Mouse (Mus musculus) heart, adult 11 months (tissue): ENCODE results near the gene Spata3.

ENCODE experiments used
- DNase-seq: peaks from one replicate; pipeline ENCODE4 v3.0.0; 2022

The Spata3 gene

GRCm38 (mm10) chr1:86038191-86038951, 21.8 kb downstream of the Spata3 start:
- peak; percentile 95 for DNase-seq

DNA sequence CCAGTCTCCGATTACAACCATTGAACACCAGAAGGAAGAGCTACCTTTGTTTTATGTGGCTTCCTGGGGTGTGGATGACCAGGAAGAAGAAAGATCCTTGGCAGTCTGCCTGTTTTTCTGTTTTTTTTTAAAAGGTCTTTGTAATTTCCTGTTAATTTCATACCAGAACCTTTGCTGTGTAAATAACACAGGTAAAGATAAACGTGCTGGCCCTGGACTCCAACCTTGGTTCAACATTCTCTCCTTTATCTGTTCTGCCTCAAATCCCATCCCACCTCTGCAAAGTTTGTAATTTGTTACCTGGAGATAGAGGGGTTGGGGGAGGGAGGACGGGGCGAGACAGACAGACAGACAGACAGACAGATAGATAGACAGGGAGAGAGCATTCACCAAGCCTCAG, 23.5 kb downstream of the Spata3 start:
- DNase-seq: no peak

DNA sequence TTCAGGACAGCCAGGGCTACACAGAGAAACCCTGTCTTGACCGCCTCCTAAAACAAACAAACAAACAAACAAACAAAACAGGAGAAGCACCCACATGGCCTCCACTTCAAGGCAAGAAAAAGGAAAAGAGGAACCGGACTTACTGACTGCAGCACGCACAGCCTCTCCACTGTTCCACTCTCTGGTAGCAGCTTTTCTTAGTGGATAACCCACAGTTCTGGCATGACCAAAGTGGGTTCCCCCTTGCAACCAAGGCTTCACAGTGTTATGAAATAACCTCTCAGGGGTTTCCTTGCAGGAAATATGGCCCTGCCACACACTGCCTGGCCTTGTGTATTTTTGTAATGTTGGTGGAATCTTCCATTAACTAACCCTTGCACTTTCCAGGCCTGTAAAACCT, 24.2 kb downstream of the Spata3 start:
- DNase-seq: no peak

DNA sequence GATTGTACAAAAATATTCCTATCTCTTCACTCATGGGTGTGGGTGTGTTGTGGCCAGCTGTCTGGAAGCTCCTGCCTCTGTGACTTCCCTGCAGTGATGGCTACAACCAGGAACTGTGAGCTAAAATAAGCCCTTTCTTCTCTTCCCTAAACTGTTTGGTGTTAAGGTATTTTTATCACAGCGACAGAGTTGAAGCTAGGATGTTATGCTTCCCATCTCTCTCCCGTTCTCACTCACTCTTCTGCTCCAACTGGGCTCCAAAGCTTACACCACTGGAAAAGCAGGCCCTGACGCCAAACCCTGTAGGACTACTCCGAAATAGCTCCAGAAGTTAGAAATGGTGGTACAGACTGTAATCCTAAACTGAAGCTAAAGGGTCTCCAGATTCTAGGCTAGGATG, 28.4 kb downstream of the Spata3 start:
- peak; percentile 13 for DNase-seq

DNA sequence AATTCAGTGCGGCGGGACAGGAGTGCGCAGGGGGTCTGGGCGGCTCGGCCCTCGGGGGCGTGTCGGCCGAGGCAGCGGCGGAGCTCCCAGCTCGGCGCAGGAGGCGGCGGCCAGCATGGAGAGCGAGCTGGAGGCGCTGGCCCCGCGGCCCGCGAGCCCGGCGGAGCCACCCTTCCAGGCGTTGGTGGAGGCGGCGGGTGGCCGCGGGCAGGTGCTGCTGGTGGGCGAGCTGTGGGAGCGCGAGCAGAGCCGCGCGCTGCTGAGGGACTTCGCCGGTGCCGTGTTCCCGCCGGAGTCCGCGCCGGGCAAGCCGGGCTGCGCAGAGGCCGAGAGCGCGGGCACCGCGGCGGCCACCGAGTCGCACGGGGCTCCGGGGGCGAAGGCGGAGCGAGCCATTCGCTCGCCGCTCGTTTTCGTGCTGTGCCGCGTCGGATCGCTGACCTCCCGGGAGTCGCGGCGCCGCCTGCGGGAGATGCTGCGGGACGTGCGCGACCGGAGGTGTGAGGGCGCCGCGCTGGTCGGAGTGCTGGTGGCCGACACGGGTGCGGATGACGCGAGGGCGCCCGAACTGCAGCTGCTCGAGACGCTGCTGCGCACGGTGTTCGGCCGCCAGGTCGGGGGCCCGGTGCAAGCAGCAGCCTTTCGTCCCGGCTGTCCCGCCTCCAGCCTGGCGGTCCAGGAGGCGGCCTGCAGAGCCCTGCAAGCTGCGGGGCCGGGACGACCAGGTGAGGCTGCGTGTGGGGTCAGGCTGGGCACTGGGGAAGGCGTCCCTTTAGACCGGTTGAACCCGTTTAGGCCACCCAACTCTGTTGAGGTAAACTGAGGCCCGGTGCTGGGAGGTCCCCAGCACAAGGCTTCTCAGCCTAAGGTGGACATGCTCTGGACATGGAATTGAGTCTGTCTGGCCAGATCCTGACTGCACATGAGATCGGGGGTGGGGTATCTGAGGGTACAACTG, 29.5 kb downstream of the Spata3 start, which contains the start of gene 2810459M11Rik:
Gene 2810459M11Rik (plus strand): TSS at position 16 of the 958 bp plus-strand sequence.
- peak; percentile 85 for DNase-seq

DNA sequence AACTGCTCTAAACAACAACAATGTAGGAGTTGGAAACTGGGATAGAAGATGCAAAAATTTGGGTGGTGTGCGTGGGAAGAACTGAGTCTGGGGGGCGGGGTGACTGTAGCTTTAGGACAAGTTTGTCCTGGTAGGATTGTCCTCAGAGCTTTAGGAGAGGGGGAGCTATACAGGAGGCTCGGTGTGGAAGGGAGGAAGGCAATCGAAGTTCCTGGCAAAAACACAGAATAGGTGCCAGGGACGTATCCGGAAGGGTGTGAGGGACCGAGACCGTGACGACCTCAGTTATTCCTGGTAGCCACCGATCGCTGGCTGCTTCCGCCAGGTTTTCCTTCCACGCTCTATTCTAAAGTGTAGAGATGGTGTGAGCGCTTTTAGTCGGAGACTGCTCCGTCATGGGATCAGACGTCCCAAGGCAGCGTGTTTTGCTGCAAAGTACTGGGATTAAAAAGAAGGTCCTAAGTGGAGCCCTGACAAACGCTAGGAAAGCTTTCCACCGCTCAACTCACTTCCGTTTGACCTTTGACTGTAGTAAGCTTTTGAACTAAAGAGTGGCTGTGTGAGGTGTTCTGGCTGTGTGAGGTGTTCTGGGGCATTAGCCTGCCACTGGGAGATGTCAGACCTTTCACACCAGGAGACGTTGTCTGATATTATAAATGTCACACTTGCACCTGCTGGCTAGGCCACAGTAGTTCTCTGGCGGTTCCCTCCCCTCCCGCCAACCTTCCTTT, 30.4 kb downstream of the Spata3 start:
- DNase-seq: no peak

DNA sequence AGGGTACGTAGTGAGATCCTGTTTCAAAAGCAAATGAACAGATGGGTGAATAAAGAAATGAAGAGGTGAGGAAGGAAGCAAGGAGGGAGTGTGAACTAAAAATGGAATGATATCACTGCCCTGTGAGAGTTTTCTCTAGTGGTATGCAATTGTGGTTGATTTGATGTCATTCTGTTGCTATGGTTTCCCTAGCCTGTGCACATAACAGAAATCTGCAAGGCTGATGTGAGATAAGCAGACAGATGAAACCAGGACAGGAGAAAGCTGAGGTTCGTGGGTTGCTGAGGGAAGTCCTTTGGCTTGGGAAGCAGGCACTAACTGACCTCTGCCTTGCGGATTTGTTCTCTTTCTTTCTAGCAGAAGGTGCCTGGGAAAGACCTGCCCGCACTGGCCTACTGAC, 31.6 kb downstream of the Spata3 start:
- DNase-seq: no peak

- no peak for DNase-seq
Observed at GRCm38 (mm10) chr1:86048744-86049143, 32.1 kb downstream of the Spata3 start.

DNA sequence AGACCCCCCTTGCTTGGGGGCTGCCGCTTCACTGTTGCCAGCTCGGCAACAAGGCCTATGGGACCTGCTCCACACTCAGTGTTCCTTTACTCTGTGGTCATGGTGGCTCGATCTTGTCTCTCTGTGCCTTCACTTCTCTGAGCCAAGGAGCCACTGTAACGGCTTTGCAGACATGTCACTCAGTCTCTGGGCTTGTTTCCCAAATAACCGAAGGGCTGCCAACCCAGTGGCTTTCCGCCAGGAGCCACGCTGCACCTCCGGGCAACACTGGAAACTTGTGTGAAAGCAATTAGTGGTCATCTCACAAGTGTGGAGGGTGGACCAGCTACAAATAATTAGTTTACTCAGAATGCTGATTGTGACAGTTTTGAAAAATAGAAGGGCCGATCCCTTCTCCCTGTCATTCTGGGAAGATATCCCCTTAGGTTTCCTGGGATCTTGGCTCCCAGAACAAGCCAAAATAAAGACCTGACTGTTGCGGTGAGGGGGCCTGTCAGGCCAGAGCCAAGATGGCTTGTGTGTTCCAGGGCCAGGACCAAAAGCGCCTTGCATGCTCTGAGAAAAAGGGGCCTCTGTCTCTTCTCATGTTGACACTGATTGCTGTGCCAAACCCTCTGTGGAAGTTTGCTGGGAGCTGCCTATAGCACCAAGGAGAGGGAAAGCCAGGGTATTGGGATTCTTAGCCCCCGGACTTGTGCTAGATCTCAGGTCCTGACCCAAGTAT, 36.7 kb downstream of the Spata3 start:
- peak; percentile 94 for DNase-seq

DNA sequence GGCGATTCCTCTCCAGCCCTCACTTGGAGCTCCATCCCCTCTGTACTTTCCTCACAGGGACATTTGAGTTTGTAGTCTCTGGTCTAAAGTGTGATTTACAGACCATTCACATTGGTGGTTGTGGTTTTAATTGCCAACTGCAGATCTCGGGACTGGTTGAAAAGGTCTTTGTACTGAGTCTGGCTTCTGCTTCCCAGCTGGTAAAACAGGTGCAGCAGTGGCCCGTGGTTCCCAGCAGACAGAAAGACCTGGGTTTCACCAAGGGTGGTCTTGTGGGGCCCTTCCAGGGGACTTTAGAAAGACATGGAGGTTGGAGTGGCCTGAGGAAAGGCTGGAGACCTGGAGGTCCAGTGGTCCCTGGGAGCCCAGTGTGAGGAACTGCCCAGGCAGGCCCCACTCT, 38.3 kb downstream of the Spata3 start:
- DNase-seq: no peak

DNA sequence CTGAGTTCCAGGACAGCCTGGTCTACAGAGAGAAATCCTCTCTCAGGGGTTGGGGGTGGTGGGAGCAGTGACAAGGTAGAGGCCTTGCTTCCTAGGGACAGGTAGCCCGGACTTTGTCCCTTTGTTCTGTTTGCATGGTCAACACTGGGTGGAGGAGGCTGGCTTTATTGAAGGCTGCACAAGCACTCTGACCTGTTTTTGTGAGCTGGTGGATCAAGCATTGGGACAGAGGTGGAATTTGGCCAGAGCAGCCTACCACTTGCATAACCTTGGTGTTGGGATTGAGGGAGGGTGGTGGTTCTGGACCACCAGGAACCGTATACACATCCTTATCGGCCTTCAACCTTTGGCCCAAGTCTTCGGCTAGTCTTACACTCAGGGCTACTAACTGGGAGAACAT, 39.7 kb downstream of the Spata3 start:
- DNase-seq: no peak

- DNase-seq: peak; percentile 99
Observed at GRCm38 (mm10) chr1:86058856-86059769, 42.5 kb downstream of the Spata3 start.

DNA sequence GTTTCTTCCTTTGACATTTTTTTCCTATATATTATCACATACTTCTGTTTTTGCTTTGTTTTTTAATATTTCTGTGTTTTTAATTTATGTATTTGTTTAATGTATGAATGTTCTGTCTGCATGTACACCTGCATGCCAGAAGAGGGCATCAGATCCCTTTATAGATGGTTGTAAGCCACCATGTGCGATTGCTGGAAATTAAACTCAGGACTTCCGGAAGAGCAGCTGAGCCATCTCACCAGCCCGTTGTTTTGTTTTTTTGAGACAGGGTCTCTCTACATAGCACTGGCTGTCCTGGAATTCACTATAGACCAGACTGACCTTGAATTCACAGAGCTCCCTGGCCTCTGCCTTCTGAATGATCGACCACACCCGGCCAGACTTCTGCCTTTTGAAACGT, 45.9 kb downstream of the Spata3 start:
- no peak for DNase-seq

DNA sequence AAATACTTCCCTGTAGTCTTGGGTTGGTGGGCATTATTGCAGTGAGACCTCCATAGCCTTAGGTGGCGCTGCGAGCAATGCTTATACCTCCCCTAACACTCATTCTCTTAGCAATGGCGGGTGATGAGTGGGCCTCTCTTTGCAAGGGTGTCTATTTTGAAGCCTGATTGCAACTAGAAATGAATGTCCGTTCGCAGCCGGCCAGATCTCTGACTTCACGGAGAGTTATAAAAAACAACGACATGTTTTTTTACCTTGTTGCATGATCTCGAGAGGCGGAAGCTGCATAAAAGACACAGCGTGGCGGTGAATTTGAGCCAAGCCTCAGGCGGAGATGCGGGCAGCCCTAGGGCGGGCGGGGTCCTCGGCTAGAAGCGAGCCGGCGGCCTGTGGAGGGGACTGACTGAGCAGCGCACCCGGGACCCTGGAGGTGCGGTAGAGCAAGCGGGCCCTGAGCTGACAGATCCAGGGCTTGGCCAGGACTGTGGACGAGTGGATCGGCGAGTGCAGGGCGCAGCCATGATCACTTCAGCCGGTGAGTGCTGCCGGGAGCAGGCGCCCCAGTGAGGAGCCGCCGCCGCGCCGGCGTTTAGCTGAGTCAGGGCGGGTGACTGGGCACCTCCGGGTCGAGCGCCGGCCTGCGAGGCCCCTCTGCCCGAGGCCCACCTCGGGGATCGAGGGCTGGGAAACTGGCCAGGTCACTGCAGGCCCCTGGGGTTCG, 47.8 kb downstream of the Spata3 start, which contains the start of gene Psmd1:
Gene Psmd1 (plus strand): TSS at position 117 of the 721 bp plus-strand sequence.
- peak; percentile 99 for DNase-seq

- DNase-seq: no peak
Observed at GRCm38 (mm10) chr1:86076565-86076964, 59.9 kb downstream of the Spata3 start.
